Mouse (Mus musculus): ENCODE measurements at regions not wholly inside any gene's neighbourhood (a gene's known extent, or its start where the extent isn't known, plus 50 kb on each side); places are given as distances from the start of the nearest gene placed in this dataset.
"Not testable (repeated sequence)": the region's sequence is repeated elsewhere in the genome, so short reads cannot be mapped to it uniquely, and the experiment has no call there.

DNA sequence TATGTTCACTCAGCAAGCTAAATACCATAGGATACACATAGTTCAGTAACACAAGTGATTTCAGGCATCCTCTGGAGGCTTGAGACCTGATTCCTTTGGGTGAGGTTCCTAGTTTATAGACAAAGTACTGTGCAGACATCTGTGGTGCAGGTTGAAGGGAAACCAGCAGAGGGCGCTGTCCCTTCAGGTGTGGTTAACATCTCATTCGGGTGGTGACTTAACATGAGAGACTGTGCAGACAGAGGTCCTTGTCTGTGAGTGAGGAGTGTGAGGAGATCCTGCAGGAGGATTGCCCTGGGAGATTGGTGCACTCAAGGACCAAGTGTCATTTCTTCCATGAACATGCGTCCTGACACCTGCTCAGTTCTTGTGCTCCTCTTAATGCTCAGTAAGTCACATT, 637.8 kb downstream of the Dad1 start:
- intact Hi-C loops (cut with DNase I): not testable (repeated sequence)

DNA sequence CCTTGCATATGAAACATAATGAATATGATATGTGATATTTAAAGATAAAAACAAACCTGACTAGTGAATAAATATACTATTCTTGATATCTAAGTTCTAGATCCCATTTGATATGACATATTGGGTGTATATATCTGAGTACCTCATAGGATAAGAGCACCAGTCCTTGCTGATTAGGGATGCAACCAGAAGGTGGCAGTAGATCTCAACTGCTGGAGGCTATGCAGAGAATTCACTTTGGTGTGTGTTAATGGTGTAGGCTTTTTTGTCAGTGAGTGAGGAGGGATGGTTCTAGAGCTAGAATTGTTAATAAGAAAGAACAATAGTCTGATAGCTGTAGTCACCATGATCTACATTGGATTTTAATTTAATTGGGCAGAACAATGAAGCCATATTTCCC, 639.6 kb downstream of the Dad1 start:
- intact Hi-C loops (cut with DNase I): no loop called here

GRCm38 (mm10) chr14:53599299-53599698, 654.6 kb downstream of the Dad1 start:
- intact Hi-C loops (cut with DNase I): not testable (repeated sequence)

DNA sequence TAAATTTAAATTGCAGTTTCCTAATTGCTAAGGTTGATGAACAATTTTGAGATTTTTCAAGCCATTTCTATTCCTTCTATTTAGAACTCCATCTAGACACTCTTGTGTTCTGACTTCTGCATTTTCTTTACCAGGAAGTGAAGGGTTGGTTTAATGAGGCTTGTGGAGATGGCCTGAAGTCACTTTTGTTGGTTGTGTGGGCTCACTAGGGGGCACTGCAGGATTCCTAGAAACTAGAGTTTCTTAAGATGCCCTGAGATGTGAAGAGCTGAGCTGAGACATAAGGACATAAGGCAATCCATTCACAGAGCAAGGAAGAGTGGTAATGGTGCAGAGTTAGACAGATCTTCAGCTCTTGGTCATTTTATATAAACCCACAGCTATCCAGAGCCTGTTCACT, 656.6 kb downstream of the Dad1 start:
- intact Hi-C loops (cut with DNase I): not testable (repeated sequence)

DNA sequence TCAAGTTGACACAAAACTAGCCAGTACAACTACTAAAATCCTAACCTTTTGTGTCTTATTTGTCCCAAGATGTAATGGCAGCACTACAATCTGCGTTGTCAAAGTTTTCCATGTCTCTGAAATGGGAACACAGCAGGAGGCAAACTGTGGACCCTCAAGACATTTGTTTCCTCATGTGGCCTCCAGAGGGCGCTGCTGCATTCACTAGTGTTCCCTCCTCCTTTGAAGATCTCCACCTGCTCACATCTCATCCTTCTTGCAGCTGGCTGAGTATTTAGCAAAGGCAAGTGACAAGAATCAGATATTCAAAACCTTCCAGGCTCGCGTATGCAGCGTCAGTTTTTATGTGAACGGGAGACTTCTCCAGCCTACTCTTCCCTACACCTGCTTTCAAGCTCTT, 663.3 kb downstream of the Dad1 start:
- intact Hi-C loops (cut with DNase I): not testable (repeated sequence)

- intact Hi-C loops (cut with DNase I): not testable (repeated sequence)
These were observed 671.4 kb downstream of the Dad1 start for GRCm38 (mm10) chr14:53582528-53582927.

- intact Hi-C loops (cut with DNase I): not testable (repeated sequence)
These were observed 672.2 kb downstream of the Dad1 start for GRCm38 (mm10) chr14:53581734-53582133.

DNA sequence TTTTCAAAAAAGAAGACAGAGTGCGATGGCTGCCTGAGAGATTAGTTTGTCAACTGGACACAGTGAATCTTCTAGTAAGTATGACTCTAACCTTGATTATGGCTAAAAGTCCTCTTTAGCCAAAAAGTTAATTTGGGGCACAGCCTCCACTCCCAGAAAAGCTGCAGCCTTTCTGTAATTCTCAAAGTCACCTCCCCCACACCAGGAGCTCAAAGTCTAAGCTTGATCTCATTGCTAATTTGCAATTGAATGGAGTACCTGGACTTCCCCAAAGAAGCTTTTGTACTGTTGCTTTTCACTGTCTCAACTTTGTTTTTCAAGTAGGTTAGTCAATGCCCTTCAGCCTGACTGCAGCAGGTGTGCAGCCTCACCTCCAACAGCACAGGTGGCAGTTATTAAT, 677.0 kb downstream of the Dad1 start:
- intact Hi-C loops (cut with DNase I): not testable (repeated sequence)

GRCm38 (mm10) chr14:53572701-53573100, 681.2 kb downstream of the Dad1 start:
- intact Hi-C loops (cut with DNase I): not testable (repeated sequence)

GRCm38 (mm10) chr14:53562606-53563005, 691.3 kb downstream of the Dad1 start:
- intact Hi-C loops (cut with DNase I): no loop called here

DNA sequence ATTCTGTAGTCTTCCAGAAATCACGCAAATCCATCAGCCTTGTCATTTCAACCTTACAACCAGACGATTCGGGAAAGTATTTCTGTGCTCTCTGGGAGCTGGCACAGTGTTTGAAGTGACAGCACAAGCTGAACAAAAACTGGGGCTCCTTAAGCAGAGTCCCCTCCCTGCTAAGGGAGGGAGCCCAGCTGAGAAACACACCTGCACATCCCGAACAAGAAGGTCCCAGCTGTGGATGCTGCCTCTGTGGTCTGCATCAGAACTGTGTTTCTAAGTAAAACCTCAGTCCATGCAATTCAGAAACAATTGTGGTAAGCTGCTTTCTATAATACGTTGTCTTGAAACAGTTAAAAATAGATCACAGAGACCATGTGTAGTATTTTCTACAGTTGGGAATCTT, 693.8 kb downstream of the Dad1 start:
- intact Hi-C loops (cut with DNase I): not testable (repeated sequence)

DNA sequence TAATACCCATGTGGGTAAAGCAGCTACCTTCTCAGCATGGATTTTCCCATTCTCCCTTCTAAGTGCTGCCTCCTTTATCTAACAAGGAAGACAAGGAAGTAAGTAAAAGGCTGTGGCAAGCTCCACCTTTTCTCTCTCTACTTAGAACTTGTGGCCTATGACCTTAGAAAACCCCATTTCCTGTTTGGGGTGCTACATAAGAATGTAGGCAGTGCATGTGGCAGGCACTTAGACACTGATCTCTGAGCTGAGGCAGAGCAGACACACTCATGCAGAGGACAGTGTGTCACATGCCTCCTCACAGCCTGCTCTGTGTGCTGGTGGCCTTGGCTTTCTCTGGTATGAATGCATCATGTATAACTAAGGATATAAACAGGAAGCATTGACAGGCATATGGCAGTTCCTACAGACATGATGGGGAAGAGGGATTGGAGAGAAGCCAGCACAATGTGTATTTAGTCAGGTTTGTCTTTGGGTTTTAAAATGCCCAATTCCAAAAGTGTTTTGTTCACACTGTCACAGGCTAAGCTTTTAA, 694.5 kb downstream of the Dad1 start:
- intact Hi-C loops (cut with DNase I): not testable (repeated sequence)

DNA sequence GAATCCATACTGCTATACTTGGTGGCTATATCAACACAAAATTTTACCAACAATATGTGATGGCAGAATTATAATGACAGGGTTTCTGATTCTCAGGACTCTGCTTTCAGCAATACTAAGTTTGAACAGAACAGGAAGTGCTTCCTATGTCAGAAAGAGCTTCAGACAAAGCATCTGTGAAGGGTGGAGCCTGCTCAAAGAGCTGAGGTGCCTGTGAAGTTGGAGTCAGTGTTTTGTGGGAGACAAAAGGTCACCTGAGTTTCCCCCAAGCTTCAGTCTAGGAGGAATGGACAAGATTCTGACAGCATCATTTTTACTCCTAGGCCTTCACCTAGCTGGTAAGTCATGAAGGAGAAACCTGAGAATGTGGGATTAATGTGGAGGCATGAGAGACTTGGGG, 700.1 kb downstream of the Dad1 start:
- intact Hi-C loops (cut with DNase I): no loop called here

- intact Hi-C loops (cut with DNase I): not testable (repeated sequence)
These were observed 706.5 kb downstream of the Dad1 start for GRCm38 (mm10) chr14:53547365-53547764.

GRCm38 (mm10) chr14:53545351-53545750, 708.6 kb downstream of the Dad1 start:
- intact Hi-C loops (cut with DNase I): no loop called here

DNA sequence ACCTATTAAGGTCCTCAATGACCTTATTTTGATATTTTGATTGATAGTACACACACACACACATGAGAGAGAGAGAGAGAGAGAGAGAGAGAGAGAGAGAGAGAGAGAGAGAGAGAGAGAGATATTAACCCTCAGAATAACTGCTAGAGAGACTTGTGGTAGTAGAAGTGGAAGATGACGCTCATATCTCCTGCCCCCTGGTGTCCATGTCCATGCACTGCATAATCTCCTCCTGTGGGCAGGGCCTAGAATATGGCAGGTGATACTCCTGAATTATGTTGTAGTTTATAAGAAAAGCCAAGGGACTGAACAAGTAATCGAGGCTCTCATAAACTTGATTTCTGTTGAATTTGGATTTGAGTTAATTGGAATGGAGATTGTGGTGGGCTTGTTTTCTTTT, 712.3 kb downstream of the Dad1 start:
- intact Hi-C loops (cut with DNase I): not testable (repeated sequence)

- intact Hi-C loops (cut with DNase I): not testable (repeated sequence)
These were observed 716.0 kb downstream of the Dad1 start for GRCm38 (mm10) chr14:53537895-53538294.

GRCm38 (mm10) chr14:53523430-53523829, 730.5 kb downstream of the Dad1 start:
- intact Hi-C loops (cut with DNase I): not testable (repeated sequence)

DNA sequence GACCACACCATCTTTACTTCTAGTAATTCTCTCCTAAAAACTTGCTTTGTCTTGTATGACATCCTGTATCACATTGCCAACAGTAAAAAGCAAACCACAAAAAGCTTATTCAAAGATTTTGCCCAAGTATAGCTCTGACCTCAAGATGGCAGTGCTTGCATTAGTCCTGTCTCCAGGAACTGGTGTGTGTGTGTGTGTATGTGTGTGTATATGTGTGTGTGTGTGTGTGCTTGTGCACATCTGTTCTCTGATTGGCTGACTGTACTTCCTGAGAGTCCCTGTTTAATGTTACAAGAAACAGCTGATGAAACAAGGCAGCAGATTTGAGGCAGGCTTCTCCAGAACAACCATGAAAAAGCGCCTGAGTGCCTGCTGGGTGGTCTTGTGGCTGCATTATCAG, 735.0 kb downstream of the Dad1 start:
- intact Hi-C loops (cut with DNase I): not testable (repeated sequence)

DNA sequence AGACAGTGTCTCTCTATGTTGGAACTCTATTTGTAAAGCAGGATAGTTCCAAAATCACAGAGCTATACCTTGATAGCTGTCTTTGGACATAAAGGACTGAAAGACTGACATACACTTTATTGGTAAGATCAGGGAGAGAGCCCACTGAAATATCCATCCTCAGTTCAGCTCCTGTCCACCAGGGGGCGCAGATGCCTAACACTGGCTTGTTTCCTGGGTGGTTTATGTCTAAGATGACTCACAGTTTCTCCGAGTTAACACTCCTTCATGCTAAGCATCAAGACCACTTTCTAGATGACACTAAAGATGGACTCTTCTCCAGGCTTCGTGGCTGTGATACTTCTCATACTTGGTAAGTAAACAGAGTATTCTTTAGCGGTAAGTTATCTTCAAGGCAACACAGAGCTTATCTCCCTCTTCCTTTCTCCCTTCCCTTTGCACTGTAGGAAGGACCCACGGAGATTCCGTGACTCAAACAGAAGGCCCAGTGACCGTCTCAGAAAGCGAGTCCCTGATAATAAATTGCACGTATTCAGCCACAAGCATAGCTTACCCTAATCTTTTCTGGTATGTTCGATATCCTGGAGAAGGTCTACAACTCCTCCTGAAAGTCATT, 737.2 kb downstream of the Dad1 start:
- intact Hi-C loops (cut with DNase I): not testable (repeated sequence)

GRCm38 (mm10) chr14:53505389-53505788, 748.5 kb downstream of the Dad1 start:
- intact Hi-C loops (cut with DNase I): not testable (repeated sequence)

DNA sequence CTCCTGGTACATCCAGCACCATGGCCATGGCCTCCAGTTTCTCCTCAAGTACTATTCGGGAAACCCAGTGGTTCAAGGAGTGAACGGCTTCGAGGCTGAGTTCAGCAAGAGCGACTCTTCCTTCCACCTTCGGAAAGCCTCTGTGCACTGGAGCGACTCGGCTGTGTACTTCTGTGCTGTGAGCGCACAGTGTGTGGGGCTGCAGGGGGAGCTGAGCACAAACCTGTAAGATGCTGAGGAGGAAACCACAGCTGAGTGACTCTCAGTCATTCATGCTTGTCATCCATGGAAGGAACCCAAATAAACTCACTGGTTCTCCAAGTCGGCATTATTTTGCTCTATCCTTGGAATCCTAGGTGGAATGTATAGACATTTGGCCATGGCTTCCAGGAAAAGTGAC, 765.5 kb downstream of the Dad1 start:
- intact Hi-C loops (cut with DNase I): not testable (repeated sequence)

DNA sequence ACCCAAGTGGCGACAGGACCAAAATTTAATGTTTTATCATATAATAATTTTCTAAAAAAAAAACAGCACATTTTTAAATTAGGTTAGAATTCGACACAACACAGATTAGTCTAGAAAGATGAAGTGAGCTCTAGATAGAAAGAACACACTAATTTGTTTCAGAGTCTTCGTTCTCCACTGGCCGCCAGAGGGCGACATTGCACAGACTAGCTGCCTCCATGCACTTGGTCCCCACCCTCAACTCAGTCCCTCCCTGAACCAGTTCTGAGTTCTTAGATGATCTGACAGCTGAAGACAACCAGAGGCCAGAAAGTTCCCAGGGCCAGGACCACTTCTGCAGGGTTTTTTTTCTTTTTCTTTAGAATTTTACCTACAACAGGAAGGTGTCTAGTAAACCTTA, 766.3 kb downstream of the Dad1 start:
- intact Hi-C loops (cut with DNase I): not testable (repeated sequence)

- intact Hi-C loops (cut with DNase I): not testable (repeated sequence)
These were observed 779.7 kb downstream of the Dad1 start for GRCm38 (mm10) chr14:53474170-53474569.

Data from adrenal gland (tissue).